Mouse (Mus musculus) 3134 (cell line): ENCODE measurements around the gene Grk1.
A peak's percentile ranks its signal among the peaks of the same experiment; 100 is the strongest.

Experiments
- DNase-seq: peaks from one replicate; pipeline ENCODE4 v3.0.0-alpha.2; 2011; ENCODE audit warnings: low spot score; ENCODE audit not compliant: insufficient read length; ENCODE audit errors: extremely low read depth

The Grk1 gene

DNA sequence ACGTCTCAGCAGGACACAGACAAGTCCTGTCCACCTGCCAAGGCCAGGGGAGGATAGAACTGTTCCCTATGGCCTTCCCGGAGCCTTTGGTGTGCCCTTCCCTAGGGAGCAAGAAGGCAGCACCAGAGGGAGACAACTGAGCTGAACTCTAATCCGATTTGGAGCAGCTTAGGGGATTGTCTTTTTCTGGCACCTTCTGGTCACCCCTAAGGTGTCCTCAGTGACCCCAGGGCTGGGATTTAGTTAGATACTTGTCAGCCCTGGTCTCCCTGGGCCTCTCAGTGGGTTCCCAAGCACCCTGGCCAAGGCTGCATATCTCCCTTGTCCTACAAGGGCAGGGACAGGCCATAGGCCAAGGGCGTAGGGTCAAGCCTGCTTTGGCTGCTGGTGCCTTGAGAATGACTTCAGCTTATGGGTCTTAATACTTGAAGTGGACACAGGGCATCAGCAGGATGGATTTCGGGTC lies at the start of gene Grk1:
TSS of gene Grk1 (plus strand) at position 416 of the 466 bp plus-strand sequence.
- DNase-seq, result no peak

DNA sequence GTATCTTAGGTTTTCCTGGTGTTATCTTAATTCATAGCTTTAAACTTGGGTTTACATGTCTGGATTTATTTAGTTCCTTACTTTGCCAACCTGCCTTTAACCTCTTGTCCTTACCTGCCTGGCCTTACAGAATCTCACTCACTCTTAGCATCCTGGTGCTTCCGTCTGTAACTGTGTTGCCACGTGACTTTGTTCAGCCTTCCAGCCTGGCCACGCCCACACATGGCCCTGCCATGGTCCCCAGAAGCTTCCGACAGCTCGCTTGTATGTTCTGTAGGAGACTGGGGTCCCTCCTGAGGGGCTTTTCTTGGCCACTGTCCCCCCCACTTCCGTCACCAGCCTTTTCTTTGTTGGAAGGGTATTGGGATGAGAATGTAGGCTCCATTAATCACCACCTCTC lies 48.7 kb upstream of the Grk1 start:
- DNase-seq, result no peak

DNA sequence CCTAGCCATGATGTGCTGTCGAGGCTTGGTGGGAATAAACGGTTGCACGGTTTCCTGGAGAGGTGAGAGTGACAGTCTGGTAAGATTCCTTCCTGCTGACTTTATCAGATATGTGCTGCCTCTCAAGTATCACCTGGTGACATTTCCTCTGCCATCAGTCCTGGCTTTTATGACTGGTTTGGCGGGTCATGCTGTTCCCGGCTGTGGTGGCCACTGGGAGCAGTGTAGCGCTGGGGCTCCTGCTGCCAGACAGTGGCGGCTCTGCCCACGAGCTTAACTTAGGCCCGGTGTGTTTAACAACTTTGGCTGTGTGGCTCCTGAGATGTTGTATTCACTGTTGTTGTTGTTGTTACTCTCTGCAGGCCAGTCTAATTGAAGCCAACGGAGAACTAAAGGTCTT lies 48.2 kb upstream of the Grk1 start:
- DNase-seq, result no peak

DNA sequence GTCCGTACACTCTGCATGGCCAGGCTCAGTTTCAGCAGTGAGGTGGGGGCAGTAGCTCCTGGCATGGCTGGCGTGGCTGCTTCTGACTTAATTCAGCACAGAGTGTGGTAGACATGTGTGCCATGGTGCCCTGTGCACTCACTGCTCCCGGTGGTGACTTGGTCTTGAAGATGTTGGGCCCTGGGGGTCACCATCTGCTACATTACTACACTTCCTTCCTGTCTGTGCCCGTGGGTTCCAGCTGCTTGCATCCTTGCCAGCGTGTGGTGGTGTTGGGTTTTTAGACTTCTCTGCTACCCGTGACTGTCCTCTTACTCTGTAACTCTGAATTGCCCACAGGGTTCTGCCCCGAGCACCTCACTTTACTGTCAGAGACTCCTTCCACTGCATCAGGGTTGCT lies 44.7 kb upstream of the Grk1 start:
- DNase-seq, result no peak

DNA sequence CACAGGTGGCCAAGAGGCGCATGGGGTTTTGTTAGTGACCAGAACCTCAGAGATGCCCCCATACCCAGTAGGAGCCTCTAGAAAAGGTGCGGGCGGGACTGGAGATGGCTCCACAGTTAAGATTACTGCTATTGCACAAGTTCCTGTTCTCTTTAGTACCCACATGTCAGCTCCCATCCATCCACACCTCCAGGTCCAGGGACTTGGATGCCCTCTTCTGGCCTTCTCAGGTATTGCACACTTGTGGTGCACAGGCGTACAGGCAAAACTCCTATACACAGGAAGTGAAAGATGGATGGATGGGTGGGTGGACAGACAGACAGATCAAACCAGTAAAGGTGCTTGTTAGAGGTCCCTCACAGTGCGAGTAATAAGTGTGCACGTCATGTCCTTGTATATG lies 43.0 kb upstream of the Grk1 start:
- DNase-seq, result no peak

DNA sequence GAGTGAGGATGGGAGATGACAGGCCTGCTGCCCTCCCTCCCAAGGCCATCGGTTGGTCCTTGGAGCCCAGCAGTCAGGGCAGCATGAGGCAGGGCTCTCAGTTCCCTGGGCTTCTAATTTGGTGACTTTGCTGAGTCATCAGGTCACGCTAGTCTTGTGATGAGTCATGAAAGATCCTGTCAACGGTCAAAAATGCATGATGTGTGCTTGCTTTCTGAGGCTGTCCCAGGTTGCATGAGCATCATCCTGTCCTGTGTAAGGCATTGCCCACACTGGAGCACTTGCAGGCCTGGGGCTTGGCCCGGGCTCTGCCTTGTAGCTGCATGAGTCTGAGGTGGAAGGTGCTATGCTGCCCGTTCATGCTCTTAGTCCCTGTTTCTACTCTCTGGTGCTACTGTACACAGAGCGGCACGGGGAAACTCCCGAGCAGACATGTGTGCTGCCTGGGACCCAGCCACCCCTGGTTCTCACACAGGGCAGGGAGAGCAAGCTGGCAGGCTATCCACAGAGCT lies 31.7 kb upstream of the Grk1 start:
- DNase-seq, result peak; percentile 80

DNA sequence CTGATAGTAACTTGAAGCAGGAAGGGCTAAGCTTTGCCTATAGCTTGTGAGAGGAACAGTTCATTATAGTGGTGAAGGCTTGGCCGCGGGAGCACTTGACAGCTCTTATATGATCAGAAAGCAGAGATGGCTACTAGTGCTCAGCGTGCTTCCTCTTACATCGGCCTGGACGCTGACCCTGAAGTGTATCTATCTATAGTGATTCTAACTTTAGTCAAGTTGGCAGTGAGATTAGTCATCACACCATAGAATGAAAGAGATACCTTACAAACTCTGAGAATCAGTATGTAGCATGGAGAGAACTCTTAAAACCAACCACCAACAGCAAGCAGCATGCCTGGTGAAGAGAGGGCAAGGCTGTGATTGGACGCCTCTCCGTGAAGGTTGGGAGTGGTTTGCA lies 23.3 kb upstream of the Grk1 start:
- no peak for DNase-seq

DNA sequence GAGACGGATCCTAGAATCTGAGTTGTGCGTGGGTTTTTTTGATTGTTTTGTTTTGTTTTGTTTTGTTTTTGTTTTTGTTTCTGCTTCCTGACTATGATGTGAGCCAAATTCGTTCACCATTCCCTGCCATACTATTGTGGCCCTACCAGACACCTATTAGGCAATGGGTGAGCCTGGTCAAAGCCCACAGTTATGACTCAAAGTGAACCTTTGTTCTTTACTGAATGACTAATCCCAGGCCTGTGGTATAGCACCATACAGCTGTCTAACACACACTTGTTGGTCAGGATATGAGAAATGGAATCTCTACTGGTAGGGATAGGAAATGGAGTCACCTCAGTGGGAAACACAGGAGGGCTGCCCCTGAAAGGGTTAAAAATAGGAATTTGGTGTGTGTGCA lies 22.3 kb upstream of the Grk1 start:
- no peak for DNase-seq

DNA sequence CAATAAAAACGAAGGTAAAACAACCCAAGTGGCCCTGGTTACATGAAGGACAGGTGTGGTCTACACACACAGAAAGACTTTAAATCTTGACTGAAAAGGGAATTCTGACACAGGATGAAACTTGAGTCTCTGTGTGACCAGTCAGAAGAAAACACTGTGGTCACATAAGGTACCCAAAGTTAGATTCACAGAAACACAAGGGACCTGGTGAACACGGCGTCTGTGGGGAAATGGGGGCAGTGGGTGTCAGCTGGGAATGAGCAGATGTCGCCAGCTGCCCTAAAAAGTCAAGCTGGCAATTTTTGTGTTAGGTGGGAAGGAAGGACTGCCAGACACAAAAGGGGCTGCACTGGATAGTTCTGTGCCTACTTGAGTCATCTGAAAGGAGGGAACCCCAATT lies 21.9 kb upstream of the Grk1 start:
- no peak for DNase-seq

DNA sequence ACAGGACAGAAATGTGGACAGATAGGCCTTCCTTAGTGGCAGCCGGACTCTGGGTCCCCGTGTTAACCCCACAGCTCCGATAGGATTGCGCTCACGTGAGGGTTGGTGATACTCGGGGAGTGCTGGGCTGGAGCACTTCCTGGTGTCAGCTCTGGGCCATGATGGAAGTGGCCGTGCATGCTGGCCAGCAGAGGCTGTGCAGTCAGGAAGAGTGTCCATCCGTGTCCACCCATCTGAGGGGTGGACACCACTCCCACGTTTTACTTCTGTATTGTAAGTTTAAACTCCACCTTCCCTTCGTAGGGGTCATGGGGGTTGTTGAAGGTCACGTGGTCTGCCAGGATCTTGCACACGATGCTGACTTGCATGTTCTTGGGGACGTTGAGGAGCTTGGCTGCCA lies 18.5 kb upstream of the Grk1 start:
- DNase-seq, result no peak

DNA sequence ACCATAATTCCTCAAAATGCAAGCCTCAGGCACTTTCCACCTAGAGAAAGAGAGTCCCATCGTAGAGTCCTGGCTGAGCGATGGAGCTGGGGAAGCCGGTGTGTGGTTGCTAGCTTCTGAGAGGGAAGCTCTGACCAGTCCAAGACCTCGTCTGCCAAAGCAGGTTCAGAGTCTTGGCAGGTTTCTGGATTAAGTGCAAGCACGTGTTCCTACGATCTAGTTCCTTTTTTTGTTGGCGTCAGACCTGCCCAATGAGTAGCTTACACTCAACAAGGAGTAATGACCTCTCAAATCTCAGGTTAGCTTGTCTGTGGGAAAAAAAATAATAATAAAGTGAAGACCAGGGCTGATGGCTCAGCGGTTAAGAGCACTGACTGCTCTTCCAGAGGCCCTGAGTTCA lies 17.2 kb upstream of the Grk1 start:
- DNase-seq, result no peak

DNA sequence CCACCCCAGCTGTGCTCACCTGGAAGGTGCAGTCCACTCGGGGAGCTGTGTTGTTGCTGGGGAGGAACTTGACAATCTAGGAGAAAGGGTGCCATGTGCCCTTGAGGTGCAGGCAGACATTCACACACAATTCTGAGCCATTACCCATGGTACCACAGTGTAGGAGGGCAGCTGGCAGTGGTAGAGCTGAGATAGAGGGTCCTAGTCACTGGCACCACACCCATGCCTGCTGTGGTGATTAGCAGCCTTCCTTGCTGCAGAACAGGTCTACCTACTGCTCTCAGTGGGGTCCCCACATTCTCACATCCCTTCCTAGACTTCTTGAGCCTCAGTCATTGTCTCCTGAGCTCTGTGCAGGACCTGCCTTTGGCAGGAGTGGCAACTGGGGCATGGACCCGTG lies 16.1 kb upstream of the Grk1 start:
- DNase-seq, result no peak

DNA sequence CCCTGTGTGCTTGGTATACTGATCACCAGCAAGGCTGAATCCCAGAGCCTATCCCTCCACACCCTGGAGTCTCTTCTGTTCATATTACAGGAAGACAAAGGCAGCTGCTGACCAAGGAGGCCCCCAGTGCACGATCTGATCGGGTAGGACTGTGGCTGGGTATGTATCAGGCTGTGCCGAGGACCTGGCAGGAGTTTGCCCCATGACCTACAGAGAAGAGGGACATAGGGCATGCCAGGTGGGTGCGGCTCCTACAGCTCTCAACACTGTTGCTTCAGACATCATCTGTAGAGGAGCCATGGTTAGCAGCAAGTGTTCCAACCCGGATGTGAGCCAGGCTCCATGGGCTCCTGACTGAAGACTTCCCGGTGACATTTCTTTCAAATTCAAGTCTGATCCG lies 11.0 kb upstream of the Grk1 start:
- no peak for DNase-seq

DNA sequence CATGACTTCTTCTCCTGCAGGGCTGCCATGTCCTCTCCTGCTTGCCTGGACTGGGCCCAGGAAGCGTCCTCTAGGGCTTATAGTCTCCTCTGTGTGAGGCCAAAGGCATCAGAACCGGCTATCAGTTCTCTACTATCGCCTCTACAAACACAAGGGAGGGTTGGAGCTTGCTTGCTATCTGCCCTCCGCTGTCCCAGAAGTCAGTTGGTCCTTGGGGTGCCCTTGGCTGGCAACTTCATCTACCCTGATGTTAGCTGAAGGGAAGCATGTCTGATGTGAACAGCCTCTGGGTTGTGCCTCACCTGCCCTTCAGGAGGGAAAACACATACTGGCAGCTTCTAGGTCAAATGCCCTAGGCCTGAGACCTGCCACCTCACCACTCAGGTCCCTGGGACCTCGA lies 8.2 kb upstream of the Grk1 start, which contains the start of gene Atp4b:
TSS of gene Atp4b (minus strand) at position 101 of the 400 bp plus-strand sequence.
- DNase-seq, result no peak

DNA sequence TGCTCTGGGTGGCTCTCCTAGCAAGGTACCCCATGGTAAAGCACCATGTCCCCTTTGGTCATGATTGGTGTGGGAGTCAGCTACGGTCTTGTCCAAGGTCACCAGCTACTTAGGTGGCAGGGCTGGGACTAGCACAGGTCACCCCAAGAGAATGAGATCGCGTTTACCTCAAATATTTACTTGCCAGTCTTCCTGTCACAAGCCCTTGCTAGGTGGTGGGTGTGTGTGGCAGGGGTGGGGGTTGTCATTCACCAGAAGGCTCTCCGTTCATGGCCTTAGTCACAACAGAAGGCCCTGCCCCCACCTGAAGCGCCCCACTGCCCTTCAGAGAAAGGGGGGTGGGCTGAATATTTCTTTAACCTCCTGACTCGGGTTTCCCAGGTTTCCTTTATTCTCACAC lies 1.4 kb upstream of the Grk1 start:
- DNase-seq, result no peak

DNA sequence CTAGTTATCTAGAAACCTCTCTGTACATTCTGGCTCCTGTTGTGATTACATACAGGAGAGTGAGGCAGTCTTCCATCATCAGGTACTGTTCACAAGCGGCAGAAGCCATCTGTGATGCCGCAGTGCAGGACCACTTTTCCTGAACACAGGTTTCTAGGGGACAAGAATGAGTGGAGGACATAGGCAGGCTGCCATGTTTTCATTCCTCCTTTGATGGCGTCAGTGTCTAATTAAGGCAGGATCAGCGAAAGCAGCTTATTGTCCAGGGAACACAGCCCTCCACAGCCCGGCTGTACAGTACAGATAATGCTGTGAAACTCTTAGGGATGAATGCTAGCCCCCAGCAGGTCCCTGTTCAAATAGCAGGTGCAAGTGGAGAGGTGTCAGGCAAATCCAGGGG lies 1.1 kb downstream of the Grk1 start:
- DNase-seq, result no peak

DNA sequence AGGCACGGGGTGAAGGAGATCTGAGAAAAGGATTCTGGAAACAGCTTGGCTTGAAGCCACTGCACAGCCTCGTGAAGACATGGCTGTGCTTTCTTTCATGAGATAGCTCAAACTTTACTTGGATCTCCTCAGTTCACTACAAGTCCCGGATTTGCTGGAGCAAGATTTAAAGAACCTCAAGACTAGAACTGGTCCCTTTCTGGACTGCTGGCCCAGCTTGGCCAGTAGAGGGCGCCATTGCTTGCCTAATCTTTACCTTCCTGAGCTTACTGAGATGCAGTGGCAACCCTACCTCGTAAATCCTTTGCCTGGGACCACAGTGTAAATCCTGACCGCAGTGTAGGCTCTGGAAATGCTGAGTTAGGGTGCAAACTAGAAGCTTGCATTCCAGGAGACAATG lies 6.7 kb downstream of the Grk1 start:
- DNase-seq, result peak; percentile 38

DNA sequence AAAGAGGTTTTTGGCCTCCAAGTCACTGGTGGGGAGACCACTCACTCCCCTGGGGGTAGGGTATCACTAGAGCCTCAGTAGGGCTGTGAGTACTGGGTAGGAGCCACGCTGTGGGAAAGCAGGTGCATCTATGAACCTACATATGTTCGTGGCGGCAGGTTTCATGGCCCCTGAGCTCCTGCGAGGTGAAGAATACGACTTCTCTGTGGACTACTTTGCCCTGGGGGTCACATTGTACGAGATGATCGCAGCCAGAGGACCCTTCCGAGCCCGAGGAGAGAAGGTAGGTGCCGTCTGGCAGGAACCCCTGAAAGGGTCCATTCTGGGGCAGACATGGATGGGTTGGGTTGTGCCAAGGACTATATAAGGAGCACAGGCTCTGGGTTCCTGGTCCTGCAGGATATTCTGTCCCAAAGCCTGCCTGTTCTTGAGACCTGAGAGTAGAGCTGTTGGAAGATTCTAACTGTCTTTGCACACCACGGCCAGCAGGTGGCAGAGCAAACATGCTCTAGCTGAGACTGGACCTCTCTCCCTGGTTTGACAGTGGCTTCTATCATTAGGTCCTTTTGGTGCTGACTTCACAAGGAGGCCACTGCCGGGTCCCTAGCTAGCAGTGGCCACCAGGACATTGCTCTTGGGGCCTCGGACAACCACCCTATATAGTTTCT lies 8.1 kb downstream of the Grk1 start:
- DNase-seq, result peak; percentile 40

DNA sequence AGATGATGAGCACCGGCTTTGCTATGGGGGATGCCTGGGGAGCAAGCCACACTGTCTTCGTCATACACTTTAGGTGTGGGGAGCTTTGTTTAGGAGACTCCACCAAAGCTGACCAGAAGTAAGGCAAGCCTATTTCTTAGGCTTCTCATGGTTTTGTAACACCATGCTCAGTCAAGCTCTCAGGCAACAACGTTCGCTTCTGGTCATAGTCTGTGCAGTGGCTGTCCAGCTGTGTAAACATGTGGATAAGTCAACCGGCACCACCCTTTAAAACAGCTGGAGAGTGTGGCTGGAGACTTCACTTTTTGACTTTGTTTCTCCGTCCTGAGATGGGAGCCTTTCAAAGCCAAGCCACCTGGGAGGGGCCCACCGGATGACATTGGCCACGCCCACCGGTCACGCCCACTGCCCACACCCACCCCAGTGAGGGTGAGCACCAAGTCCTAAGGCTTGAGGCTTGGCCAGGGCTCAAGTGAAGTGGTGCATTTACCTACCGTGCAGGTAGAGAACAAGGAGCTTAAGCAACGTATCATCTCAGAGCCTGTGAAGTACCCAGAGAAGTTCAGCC lies 9.0 kb downstream of the Grk1 start:
- DNase-seq, result no peak

DNA sequence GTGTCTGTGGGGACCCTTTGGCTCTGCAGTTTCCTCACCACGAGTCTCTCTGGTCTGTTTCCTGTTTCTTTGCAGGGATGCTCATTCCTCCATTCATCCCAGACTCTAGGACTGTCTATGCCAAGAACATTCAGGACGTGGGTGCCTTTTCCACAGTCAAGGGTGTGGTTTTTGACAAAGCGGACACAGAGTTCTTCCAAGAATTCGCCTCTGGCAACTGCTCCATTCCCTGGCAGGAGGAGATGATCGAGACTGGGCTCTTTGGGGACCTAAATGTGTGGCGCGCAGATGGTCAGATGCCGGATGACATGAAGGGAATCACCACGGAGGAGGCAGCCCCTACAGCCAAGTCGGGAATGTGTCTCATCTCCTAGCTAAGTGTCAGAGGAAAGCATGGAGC lies 11.0 kb downstream of the Grk1 start:
- no peak for DNase-seq

DNA sequence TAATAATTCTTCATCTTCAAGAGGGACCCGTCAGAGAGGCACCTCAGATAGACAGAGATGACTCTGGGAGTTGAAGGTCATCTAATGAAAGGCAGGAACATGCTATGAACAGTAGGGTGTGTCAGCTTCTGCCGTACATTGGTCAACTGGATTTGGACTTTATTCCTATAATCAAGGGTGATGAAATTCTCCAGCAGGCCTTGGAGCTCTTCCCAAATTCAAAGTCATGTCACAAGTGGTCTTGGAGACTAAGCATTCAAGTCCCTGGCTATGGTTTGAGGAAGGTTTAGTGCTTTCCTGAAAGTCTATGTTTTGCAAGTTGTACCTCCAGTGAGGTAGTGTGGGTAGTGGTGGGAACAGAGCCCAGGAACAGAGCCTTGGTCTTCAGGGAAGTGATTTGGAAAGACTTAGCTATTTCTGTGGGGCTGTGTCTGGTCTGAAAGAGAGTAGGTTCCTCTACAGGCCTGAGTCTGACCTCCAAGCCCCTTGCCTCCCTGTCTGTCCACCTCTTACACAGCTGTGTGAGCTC lies 14.3 kb downstream of the Grk1 start:
- no peak for DNase-seq

DNA sequence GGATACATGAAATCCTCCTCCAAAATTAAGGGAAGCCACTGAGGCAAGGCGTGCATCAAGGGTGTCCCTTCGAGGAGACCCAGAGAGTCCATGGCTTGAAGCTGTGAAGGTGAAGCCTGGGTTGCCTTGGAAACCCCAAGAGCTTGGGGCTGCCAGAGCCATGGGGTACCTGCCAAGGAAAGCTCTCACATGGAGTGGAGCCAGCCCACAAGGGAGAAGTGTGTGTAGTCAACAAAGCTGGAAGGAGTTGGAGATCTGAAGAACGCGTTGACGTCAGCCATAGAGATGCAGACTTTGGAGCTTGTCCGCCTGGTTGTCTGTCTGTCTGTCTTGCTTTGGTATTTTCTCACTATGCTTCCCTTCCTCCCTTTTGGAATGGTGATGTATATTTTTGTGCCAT lies 16.1 kb downstream of the Grk1 start:
- DNase-seq, result no peak
